Mouse (Mus musculus): ENCODE measurements around the gene Dynlrb2.

The Dynlrb2 gene

GRCm38 (mm10) chr8:116540136-116540535 lies 35.4 kb downstream of the Dynlrb2 start:
- DNase-seq (ENCODE audit: low spot score in 2 of 2), result no peak

DNA sequence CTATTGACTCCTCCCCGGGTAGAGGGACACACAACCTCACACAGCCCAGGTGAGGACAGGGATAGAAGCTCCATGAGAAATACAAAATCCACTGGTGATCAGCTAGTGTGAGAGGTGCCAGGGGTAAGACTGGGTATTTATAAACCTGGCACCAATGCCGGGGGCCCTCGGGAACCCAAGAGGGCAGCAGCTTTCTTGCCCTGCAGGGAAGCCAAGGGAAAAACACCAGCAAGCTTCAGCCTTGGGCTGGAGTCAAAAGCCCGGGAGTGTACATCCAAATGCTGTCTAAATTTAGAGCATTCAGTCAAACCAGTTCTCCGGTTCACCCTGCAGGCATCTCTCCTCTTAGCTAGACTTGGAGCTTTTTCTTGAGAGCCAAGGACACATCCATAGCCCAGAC lies 38.1 kb downstream of the Dynlrb2 start:
- no peak for DNase-seq (ENCODE audit: low spot score in 2 of 2)

DNA sequence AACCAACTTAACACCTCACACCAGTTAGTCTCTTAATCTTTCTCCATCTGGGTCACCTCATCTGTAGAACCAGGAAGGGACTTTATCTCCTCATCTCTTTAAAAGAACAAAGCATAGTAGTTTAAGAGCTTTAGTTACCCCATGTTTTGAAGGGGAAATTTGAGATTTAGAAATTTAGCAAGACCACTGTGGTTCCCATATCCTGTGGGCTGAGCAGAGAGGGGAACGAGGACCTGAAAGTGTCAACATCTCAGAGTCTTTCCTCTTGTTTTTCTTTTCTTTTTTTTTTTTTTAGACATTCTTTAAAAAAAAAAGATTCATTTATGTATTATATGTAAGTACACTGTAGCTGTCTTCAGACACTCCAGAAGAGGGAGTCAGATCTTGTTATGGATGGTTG lies 38.6 kb downstream of the Dynlrb2 start:
- DNase-seq (ENCODE audit: low spot score in 2 of 2), result no peak

DNA sequence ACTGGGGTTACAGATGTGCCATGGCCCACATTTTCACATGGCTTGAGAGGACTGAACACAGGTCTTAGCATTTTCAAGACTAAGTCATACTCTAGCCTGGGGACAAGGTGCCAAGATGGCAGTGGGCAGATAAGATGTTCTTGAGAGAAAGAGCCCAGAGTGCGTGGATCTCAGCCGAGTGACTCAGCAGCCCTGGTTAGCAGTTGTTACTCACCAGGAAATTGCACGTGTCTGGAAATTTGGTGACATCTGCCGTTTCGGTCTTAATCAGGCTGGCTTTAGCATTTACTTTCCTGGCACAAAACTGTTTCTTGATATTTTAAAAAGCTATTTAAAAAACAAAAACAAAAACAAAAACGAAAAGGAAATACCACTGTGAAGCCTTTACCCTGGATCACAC lies 47.5 kb downstream of the Dynlrb2 start:
- DNase-seq (ENCODE audit: low spot score in 2 of 2), result no peak

DNA sequence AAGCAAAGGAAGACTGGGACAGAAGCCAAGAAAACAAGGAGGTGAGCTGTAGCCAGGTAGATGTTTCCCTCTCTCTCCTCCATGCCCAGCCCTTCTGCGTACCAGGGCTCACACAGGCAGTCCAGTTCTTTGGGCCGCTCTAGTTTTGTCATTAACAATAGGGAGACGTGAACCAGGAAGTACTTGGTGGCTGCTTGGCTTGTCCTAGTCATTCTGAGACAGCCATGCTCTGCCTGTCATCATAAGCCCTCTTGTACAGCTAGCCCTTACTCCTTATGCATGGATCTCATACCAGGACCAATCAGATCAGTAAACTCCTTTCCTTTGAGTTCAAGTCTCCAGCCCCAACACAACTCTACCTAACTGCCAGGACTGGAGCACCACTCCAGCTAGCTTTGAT lies 48.0 kb downstream of the Dynlrb2 start:
- no peak for DNase-seq (ENCODE audit: low spot score in 2 of 2)

All from cerebellum, postnatal 4 days (tissue).